Mouse (Mus musculus) hindbrain, embryonic 10.5 days (tissue): ENCODE data around the gene Ryr3. TPM values are rescaled to one million over a fixed set of nuclear protein-coding genes. Genes with fewer than 3 reads are reported as not detected.
"Not testable (repeated sequence)": the region's sequence is repeated elsewhere in the genome, so short reads cannot be mapped to it uniquely, and the experiment has no call there.

Experiments used
- DNase-seq: peaks from one replicate; pipeline ENCODE4 v3.0.0-alpha.2; 2017; ENCODE audit warnings: low spot score
- H3K27ac ChIP-seq: fragments of 300-500 bp; sonication (generic); 2 replicates; pipeline ENCODE4 v1.5.1; 2016; ENCODE audit warnings: mild to moderate bottlenecking, moderate library complexity
- H3K27me3 ChIP-seq: fragments of 300-500 bp; sonication (generic); 2 replicates; pipeline ENCODE4 v1.6.1; 2016; ENCODE audit warnings: mild to moderate bottlenecking; ENCODE audit not compliant: poor library complexity, insufficient read depth, severe bottlenecking
- H3K36me3 ChIP-seq: fragments of 300-500 bp; sonication (generic); 2 replicates; pipeline ENCODE4 v1.6.1; 2016; ENCODE audit warnings: mild to moderate bottlenecking, moderate library complexity
- H3K4me1 ChIP-seq: fragments of 300-500 bp; sonication (generic); replicated peaks from 2 replicates; pipeline ENCODE4 v1.6.1; 2016; ENCODE audit warnings: mild to moderate bottlenecking
- H3K4me3 ChIP-seq: fragments of 300-500 bp; sonication (generic); 2 replicates; pipeline ENCODE4 v1.5.1; 2016; ENCODE audit warnings: mild to moderate bottlenecking, moderate library complexity
- H3K9me3 ChIP-seq: fragments of 300-500 bp; sonication (generic); 2 replicates; pipeline ENCODE4 v1.6.1; 2016; ENCODE audit warnings: mild to moderate bottlenecking, moderate library complexity
- WGBS: fragments of 180-500 bp; shearing (Covaris S2); methylation state at CpG from one replicate; pipeline ENCODE4 v1.1.7; 2016; 5-methylcytosine and 5-hydroxymethylcytosine counted together
- polyA plus RNA-seq: library from polyadenylated mRNA; unstranded; fragments of >200 nt; fragmentation: Nextera tagmentation; extraction: Ambion mirVana; gene quantifications from 2 replicates; pipeline ENCODE4 v1.2.1, GENCODE M21; 2016

The Ryr3 gene
- polyA plus RNA-seq, 1 experiment from 2014 or later = 0.47 TPM

GRCm38 (mm10) chr2:113176337-113176736, 40.6 kb downstream of the Ryr3 start:
- no peak for DNase-seq
- Histone ChIP-seq H3K9me3 (no peaks in the 10 kb centered on the region), H3K27me3 (no peaks in the 10 kb centered on the region), H3K36me3 (no peaks in the 10 kb centered on the region), H3K27ac (no peak overlapping the region), H3K4me3 (no peak overlapping the region), H3K4me1 (no peaks in the 10 kb centered on the region)
- 71% methylated on average over 5 of the region's 5 CpGs for WGBS

GRCm38 (mm10) chr2:113168096-113168495, 48.8 kb downstream of the Ryr3 start:
- Histone ChIP-seq H3K27ac (no peak overlapping the region), H3K9me3 (no peaks in the 10 kb centered on the region), H3K36me3 (no peaks in the 10 kb centered on the region), H3K27me3 (no peaks in the 10 kb centered on the region), H3K4me1 (no peaks in the 10 kb centered on the region), H3K4me3 (no peak overlapping the region)
- no peak for DNase-seq
- 83% methylated on average over 4 of the region's 4 CpGs for WGBS

DNA sequence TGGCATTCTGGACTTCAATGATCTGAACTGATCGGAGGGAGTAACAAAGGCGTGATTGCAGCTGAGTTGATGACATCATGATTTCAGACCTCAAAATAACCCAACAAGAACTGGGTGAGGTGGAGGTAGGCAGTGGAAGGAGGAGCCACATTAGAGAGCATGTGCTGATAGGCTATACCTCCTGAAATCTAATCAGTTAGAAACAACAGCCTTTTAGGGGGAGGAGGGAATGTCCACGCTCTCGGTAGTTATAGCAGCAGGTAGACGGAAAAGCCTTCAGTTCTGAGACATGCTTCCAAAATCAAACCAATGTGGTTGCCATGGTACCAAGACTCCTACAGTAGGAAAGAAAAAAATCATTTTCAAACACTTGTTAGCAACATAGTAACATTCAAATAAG, 55.4 kb downstream of the Ryr3 start:
- Histone ChIP-seq H3K4me3 (no peak overlapping the region), H3K27me3 (no peaks in the 10 kb centered on the region), H3K4me1 (no peaks in the 10 kb centered on the region), H3K27ac (no peak overlapping the region), H3K36me3 (no peaks in the 10 kb centered on the region), H3K9me3 (no peaks in the 10 kb centered on the region)
- no peak for DNase-seq
- 90% methylated on average over 5 of the region's 5 CpGs for WGBS

GRCm38 (mm10) chr2:113137766-113138165, 79.1 kb downstream of the Ryr3 start:
- DNase-seq = no peak
- Histone ChIP-seq H3K27ac (no peak overlapping the region), H3K36me3 (no peaks in the 10 kb centered on the region), H3K4me1 (no peaks in the 10 kb centered on the region), H3K27me3 (no peaks in the 10 kb centered on the region), H3K9me3 (no peaks in the 10 kb centered on the region), H3K4me3 (no peak overlapping the region)
- 89% methylated on average over 3 of the region's 3 CpGs for WGBS

DNA sequence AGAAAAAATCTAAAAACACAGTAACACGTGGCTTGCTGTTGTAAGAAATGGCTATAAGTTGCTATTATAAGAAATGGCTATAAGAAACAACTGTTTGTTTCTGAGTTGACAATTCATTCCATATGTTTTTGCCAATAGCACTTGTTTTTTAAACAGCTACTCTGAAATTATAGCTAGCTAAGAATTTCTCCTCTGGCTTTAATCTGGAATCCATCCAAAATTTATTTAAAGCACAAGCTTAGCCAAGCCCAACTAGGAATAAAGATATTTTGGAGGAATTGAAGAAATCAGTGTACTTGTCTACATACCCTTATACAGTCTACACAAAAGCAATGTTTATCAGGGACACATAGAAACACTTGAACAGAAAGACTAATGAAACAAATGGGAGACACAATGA, 93.4 kb downstream of the Ryr3 start:
- Histone ChIP-seq H3K36me3 (no peaks in the 10 kb centered on the region), H3K9me3 (no peaks in the 10 kb centered on the region), H3K27ac (no peak overlapping the region), H3K4me1 (no peaks in the 10 kb centered on the region), H3K27me3 (no peaks in the 10 kb centered on the region), H3K4me3 (no peak overlapping the region)
- WGBS = 78% methylated on average over 1 of the region's 1 CpGs
- DNase-seq = no peak

DNA sequence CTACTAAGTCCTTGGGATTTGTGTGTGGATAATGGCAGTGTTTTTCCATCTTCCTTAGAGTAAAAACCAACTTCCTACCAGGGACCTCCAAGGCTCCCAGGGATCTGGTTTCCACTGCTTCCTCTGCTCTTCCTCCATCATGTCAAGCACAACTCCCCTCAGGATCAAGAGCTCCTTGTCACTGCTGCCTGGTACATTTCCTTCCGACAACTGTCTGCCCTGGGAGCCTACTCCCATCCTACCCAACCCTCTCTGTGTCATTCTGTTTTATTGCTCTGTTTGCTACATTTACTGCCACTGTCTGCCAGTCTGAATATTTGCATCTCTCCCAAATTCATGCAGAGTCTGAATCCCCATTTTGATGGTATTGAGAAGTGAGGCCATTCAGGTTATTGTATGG, 97.8 kb downstream of the Ryr3 start:
- no peak for DNase-seq
- Histone ChIP-seq H3K27me3 (no peaks in the 10 kb centered on the region), H3K4me1 (no peaks in the 10 kb centered on the region), H3K36me3 (no peaks in the 10 kb centered on the region), H3K4me3 (no peak overlapping the region), H3K27ac (no peak overlapping the region), H3K9me3 (no peaks in the 10 kb centered on the region)
- WGBS = 84% methylated on average over 1 of the region's 1 CpGs

GRCm38 (mm10) chr2:113116788-113117187, 100.1 kb downstream of the Ryr3 start:
- no peaks in the 10 kb centered on the region for H3K4me1 ChIP-seq
- WGBS = 92% methylated on average over 2 of the region's 2 CpGs
- H3K36me3 ChIP-seq = no peaks in the 10 kb centered on the region
- H3K27ac ChIP-seq = no peak overlapping the region
- H3K27me3 ChIP-seq = no peaks in the 10 kb centered on the region
- H3K4me3 ChIP-seq = no peak overlapping the region
- DNase-seq = no peak
- H3K9me3 ChIP-seq = no peaks in the 10 kb centered on the region

GRCm38 (mm10) chr2:113115897-113116283, 101.0 kb downstream of the Ryr3 start:
- Histone ChIP-seq H3K9me3 (no peaks in the 10 kb centered on the region), H3K27ac (no peak overlapping the region), H3K4me3 (no peak overlapping the region), H3K27me3 (no peaks in the 10 kb centered on the region), H3K36me3 (no peaks in the 10 kb centered on the region), H3K4me1 (no peaks in the 10 kb centered on the region)
- DNase-seq = no peak
- WGBS = 93% methylated on average over 4 of the region's 4 CpGs

DNA sequence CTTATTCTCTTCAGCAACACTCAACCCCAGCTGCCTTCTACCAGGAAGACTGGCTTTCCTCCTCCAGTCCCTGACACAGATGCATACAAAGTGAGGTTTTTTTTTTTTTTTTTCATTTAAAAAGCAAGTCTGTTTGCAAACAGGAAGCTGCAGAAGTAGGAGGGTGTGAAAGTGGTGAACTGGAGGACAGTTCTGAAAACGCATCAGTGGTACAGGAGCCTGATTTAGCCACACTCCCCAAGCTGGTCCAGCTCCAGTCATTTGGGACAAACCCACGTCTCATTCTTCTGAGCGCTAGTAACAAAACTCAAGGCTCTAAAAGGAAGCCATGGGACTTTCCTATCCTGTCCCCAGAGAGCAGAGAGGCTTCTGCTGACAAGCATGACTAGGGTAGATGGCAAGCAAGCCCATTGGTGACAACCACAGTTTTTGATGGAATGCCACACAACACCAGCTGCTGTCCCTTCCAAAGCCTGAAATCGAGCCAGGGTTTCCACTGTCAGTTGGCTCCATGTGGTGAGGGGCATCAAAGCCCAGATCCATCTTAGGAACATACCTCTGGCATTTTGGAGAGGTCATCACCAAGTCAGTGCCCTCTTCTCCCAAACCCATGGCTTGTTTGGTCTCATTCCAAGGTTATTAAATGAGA, 101.5 kb downstream of the Ryr3 start:
- Histone ChIP-seq H3K27me3 (no peaks in the 10 kb centered on the region), H3K4me3 (no peak overlapping the region), H3K36me3 (no peaks in the 10 kb centered on the region), H3K4me1 (no peaks in the 10 kb centered on the region), H3K9me3 (no peaks in the 10 kb centered on the region), H3K27ac (no peak overlapping the region)
- 81% methylated on average over 4 of the region's 4 CpGs for WGBS
- no peak for DNase-seq

- Histone ChIP-seq H3K27ac (no peak overlapping the region), H3K4me3 (no peak overlapping the region), H3K9me3 (no peaks in the 10 kb centered on the region), H3K27me3 (no peaks in the 10 kb centered on the region), H3K36me3 (no peaks in the 10 kb centered on the region), H3K4me1 (no peaks in the 10 kb centered on the region)
- no peak for DNase-seq
- WGBS = 89% methylated on average over 6 of the region's 6 CpGs
Measured at GRCm38 (mm10) chr2:113104609-113105008, 112.3 kb downstream of the Ryr3 start.

GRCm38 (mm10) chr2:113095184-113095583, 121.7 kb downstream of the Ryr3 start:
- DNase-seq = no peak
- WGBS = 73% methylated on average over 4 of the region's 4 CpGs
- Histone ChIP-seq H3K4me3 (no peak overlapping the region), H3K27me3 (no peaks in the 10 kb centered on the region), H3K27ac (no peak overlapping the region), H3K36me3 (no peaks in the 10 kb centered on the region), H3K4me1 (no peaks in the 10 kb centered on the region), H3K9me3 (no peaks in the 10 kb centered on the region)

DNA sequence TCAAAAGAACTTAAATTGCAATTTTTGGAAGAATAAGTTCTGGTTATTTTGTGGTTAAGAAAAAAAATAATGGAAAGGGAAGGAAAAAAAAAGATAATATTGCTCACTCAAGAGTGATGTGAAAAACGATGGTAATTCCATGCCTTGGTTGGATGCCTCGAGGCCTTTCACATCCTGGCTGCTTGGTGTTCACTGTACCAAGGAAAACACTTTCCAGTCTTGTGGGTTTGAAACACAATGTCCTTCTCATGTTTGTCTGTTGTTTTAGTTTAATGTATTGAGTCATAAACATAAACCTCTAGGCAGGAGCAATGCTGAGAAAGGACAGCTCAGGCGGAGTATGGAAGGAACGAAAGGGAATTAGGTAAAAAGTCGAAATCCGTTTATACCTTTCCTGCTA, 122.8 kb downstream of the Ryr3 start:
- no peak for DNase-seq
- Histone ChIP-seq H3K4me3 (no peak overlapping the region), H3K27ac (no peak overlapping the region), H3K4me1 (no peaks in the 10 kb centered on the region), H3K9me3 (no peaks in the 10 kb centered on the region), H3K27me3 (no peaks in the 10 kb centered on the region), H3K36me3 (no peaks in the 10 kb centered on the region)
- WGBS = 89% methylated on average over 6 of the region's 6 CpGs

DNA sequence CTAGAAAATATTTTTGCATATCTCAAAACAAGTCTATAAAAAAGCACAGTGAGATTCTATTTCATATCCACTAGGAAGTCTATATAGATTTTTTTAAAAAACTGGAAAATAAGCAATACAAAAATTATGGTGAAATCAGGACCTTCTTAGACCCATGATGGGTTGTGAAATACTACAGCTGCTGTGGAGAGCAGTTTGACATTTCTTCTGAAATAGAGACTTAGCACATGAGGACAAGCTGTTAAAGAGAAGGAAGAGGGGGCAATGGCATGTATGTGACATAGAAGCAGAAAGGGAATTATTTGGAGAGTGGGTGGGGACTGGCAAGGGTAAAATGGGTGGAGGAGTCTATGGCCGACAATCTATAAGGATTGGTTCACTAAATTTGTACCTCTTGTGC, 124.1 kb downstream of the Ryr3 start:
- H3K9me3 ChIP-seq = no peaks in the 10 kb centered on the region
- H3K4me3 ChIP-seq = no peak overlapping the region
- H3K27me3 ChIP-seq = no peaks in the 10 kb centered on the region
- 93% methylated on average over 1 of the region's 1 CpGs for WGBS
- H3K36me3 ChIP-seq = no peaks in the 10 kb centered on the region
- H3K4me1 ChIP-seq = no peaks in the 10 kb centered on the region
- no peak for DNase-seq
- no peak overlapping the region for H3K27ac ChIP-seq

DNA sequence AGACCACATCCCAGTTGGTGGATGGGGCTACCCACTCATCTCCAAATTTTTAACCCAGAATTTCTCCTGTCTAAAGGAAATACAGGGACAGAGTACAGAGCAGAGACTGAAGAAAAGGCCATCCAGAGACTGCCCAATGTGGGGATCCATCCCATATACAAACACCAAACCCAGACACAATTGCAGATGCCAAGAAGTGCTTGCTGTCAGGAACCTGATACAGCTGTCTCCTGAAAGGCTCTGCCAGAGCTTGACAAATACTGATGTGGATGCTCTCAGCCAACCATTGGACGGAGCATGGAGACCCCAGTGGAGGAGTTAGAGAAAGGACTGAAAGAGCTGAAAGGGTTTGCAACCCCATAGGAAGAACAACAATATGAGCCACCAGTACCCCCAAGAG, 125.6 kb downstream of the Ryr3 start:
- H3K4me3 ChIP-seq, H3K27ac ChIP-seq, H3K36me3 ChIP-seq, H3K9me3 ChIP-seq, DNase-seq, H3K27me3 ChIP-seq, H3K4me1 ChIP-seq: not testable (repeated sequence)
- 76% methylated on average over 1 of the region's 1 CpGs for WGBS
